Mouse (Mus musculus): ENCODE measurements around the gene Olfr1390. TPM values are rescaled to one million over a fixed set of nuclear protein-coding genes. Genes with fewer than 3 reads are reported as not detected.

The Olfr1390 gene
- not detected in 2 replicates for polyA plus RNA-seq (2012; ENCODE audit: low replicate concordance)

DNA sequence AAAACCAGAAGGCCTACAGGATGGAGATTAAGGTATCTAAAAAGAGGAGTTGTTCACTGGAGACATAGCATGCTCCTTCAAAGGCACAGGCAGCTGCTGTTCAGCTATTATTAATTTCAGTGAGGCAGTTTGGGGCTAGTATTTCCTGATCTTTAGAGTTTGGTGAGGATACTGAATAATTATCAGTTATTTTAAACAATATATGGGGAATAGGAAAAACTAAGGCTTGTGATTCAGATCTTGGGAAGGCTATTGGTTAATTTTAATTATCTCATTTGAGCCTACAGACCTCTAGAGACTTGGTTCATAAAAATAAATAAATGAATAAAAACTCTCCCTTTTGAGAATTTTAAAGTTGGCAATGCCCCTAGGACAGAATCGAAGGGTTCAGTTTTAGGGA is at the start of gene Olfr1390:
TSS of gene Olfr1390 (plus strand) at position 301 of the 400 bp plus-strand sequence.

DNA sequence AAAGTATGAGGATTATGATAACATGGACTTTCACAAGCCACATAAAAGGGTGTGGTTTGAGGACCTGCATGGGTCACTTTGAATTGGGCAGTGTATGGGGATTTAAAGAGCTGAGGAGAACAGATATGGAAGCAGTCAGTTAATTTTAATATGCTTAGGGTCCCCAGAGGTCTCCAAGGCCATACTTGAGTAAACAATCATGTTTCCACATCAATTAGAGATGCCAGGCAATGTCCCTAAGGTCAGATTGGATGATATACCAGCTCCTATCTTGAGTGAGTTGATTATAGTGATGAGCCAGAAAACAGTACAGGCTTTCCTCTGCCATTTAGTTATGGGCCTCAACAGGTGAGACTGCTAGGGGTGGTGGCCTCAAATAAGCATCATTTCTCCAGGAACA is 30.5 kb upstream of the Olfr1390 start, which contains the start of gene Olfr10:
TSS of gene Olfr10 (plus strand) at position 301 of the 400 bp plus-strand sequence.

GRCm38 (mm10) chr11:49322442-49322841 is 12.5 kb upstream of the Olfr1390 start, which contains the start of gene Olfr1391:
Olfr1391 (plus strand) TSS chr11:49322742.

Other genes with a start within 250 kb of the Olfr1390 start
- gene Olfr1396, start 220.3 kb upstream of the Olfr1390 start, polyA plus RNA-seq (2012; ENCODE audit: low replicate concordance): not detected in 2 replicates
- gene Olfr1395, start 192.9 kb upstream of the Olfr1390 start, polyA plus RNA-seq (2012; ENCODE audit: low replicate concordance): not detected in 2 replicates
- not detected in 2 replicates for gene Olfr1394, start 180.8 kb upstream of the Olfr1390 start, polyA plus RNA-seq (2012; ENCODE audit: low replicate concordance)
- not detected in 2 replicates for gene Btnl9, start 148.0 kb upstream of the Olfr1390 start, polyA plus RNA-seq (2012; ENCODE audit: low replicate concordance)
- 4.6 and 6.1 TPM in 2 replicates for gene Zfp62, start 131.9 kb upstream of the Olfr1390 start, polyA plus RNA-seq (2012; ENCODE audit: low replicate concordance)
- gene Mgat1, start 91.0 kb upstream of the Olfr1390 start, polyA plus RNA-seq (2012; ENCODE audit: low replicate concordance): 127 and 153 TPM in 2 replicates
- gene Olfr1393, start 56.9 kb upstream of the Olfr1390 start, polyA plus RNA-seq (2012; ENCODE audit: low replicate concordance): not detected in 2 replicates
- not detected in 2 replicates for gene Olfr1392, start 49.9 kb upstream of the Olfr1390 start, polyA plus RNA-seq (2012; ENCODE audit: low replicate concordance)
- gene Olfr10, start 30.4 kb upstream of the Olfr1390 start, polyA plus RNA-seq (2012; ENCODE audit: low replicate concordance): not detected in 2 replicates
- gene Olfr1391, start 12.4 kb upstream of the Olfr1390 start, polyA plus RNA-seq (2012; ENCODE audit: low replicate concordance): not detected in 2 replicates
- gene Olfr1389, start 87.9 kb downstream of the Olfr1390 start, polyA plus RNA-seq (2012; ENCODE audit: low replicate concordance): 0.23 TPM in 1 of 2 replicates, not detected in the other
- not detected in 2 replicates for gene Olfr1388, start 101.4 kb downstream of the Olfr1390 start, polyA plus RNA-seq (2012; ENCODE audit: low replicate concordance)
- gene Olfr1387, start 120.2 kb downstream of the Olfr1390 start, polyA plus RNA-seq (2012; ENCODE audit: low replicate concordance): not detected in 2 replicates
- not detected in 2 replicates for gene Olfr1386, start 129.9 kb downstream of the Olfr1390 start, polyA plus RNA-seq (2012; ENCODE audit: low replicate concordance)
- not detected in 2 replicates for gene Olfr1385, start 153.9 kb downstream of the Olfr1390 start, polyA plus RNA-seq (2012; ENCODE audit: low replicate concordance)
- gene Olfr1384, start 171.5 kb downstream of the Olfr1390 start, polyA plus RNA-seq (2012; ENCODE audit: low replicate concordance): not detected in 2 replicates
- not detected in 2 replicates for gene Olfr1383, start 184.5 kb downstream of the Olfr1390 start, polyA plus RNA-seq (2012; ENCODE audit: low replicate concordance)
- gene Olfr1382, start 193.1 kb downstream of the Olfr1390 start, polyA plus RNA-seq (2012; ENCODE audit: low replicate concordance): not detected in 2 replicates
- gene Olfr1381, start 208.3 kb downstream of the Olfr1390 start, polyA plus RNA-seq (2012; ENCODE audit: low replicate concordance): not detected in 2 replicates
- not detected in 2 replicates for gene Olfr1380, start 221.7 kb downstream of the Olfr1390 start, polyA plus RNA-seq (2012; ENCODE audit: low replicate concordance)

All from leukemia stem cell, adult 10-12 weeks (primary cell).